Mouse (Mus musculus) gastrocnemius, postnatal 36 days (tissue): ENCODE measurements at regions not wholly inside any gene's neighbourhood (a gene's known extent, or its start where the extent isn't known, plus 50 kb on each side); places are given as distances from the start of the nearest gene placed in this dataset.

Experiments used
- DNase-seq, 2 experiments: peaks; one replicate each; pipeline ENCODE4 v3.0.0; 2022
- intact Hi-C: fragments of 180-260 bp; cut with DNase I; formaldehyde crosslinking; loops from one replicate; pipeline ENCODE4 v1.15.1; 2025

DNA sequence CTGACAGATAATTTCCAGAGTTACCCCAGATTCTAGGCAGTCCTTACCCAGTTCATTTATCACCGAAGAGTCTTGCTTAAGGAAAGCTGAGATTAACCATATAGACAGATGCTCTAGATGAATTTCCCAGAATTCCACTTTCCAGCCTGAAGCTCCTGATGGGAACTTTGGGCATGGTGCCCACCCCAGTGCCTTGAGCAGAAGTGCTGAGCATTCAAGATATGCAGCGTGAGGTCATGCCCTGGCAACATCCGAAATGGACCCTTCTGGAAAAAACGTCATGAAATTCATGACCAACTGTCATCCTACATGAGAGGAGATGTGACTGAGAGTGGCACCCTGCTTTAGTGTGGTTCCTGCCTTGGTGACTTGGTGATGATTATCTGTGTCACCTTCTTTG is 629.9 kb upstream of the Sall1 start:
- intact Hi-C loops: no loop called here
- DNase-seq: no peak

DNA sequence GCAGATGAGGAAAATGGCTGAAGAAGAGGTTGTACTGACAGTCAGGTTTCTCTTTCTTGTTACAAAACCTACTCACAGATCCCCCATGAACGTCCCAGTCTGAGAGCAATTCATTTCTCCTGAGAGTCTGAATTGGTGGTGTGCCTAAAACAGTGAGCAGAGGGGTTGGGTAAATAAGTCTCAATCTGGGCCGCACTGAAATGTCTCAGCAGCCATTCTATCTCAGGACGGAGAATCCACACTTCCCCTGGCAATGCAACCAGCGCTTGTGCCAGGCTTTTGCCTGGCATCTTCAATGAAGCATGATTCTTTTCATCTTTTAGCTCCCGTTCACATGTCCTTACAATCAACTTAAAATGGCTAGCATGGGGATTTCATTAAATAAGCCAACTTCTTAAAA is 628.7 kb upstream of the Sall1 start:
- no peak for DNase-seq
- intact Hi-C loops: no loop called here

DNA sequence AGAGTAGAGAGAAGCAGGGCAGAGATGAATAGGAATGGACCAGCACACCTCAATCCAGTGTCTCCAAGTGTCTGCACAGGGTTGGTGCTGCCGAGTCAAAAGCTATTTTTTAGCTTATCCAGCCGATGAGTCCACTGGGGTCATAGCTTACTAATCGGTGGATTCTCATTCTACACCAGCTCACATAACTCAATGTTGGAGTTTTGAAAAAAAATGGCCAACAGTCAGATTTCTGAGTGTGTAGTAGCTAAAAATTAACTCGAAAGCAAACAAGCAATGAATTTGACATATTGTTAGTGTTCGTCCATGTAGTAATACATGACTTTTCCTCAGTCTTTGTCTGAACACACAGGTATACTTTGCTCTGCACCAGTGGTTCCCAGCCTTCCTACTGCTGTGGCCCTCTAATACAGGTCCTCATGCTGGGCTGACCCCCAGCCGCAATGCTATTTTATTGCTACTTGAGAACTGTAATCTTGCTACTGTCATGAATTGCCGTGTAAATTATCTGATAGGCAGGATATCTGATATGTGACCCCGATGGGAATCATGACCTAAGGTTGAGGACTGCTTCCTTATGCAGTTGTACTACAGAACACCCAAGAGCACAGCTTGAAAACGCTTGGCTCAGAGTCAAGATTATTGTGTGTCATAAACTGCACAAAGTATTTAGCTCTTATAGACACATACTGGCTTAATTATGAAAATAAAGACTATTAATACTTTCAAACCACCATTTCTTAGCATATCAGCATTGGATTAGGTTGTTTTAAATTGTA is 621.1 kb upstream of the Sall1 start:
- DNase-seq: no peak
- intact Hi-C loops: no loop called here

DNA sequence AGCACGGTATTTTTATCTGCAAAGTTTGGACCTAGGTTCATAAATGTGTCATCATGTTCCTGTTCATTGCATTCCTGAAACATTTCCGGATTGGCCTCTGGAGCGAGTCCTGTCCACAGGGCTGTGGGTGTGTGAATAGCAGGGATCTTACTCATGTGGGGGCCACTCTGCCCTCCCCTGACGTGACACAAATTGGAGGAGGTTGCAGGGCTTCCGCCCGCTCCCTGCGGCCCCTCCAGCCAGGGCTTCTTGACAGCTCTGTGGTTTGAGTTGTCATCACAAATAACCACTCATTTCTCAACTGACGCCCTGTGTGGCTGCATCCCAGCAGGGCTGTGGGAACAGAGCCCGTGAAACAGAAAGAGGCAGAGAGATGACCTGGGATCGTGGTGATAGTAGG is 619.9 kb upstream of the Sall1 start:
- peak in 1 of 2 experiments; percentile 10 for DNase-seq

DNA sequence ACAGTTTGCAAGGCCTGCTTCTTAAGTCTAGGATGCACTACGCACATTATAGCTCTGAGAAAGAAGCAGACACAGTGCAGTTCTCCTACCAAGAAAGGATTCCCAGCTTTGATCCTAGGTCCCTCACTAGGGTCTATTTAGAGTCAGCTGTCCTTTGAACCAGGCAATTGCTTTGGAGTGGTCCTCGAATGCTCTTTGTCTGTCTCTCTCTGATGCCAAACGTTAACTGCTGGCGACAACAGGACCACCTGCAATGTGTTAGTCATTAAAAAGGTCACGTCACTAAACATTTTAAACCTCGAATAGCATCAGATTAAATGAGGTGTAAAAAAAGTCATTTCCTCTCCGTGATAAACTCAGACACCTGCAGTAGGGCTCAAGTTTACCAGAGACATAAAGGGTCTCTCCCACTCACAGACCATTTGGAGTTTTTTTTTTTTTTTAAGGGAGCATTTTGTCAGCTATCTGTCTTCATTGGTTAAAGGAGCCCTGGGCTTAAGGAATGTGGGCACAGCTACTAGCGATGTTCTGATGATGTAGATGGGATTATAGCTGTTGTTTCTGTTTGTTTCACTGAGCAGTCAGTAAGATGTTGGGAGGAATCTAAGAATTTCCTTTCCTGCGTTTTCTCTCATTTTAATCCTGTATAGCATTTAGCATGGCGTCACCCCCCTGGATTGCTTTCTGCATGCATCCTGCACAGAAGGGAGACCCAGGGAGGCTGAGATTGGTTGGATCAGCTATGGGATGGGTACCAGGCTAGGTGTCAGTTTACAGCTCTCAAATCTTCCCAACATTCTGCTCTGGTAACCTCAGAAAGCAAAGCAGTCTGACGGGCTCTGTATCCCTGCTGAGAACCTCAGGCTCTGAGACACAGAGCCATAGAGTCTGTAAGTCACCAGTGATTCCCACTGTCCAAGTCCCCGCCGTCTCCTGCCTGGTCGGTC is 615.3 kb upstream of the Sall1 start:
- intact Hi-C loops: no loop called here
- DNase-seq: no peak

More for the DNA sequence above, 619.9 kb upstream of the Sall1 start:
- intact Hi-C loops: no loop called here

DNA sequence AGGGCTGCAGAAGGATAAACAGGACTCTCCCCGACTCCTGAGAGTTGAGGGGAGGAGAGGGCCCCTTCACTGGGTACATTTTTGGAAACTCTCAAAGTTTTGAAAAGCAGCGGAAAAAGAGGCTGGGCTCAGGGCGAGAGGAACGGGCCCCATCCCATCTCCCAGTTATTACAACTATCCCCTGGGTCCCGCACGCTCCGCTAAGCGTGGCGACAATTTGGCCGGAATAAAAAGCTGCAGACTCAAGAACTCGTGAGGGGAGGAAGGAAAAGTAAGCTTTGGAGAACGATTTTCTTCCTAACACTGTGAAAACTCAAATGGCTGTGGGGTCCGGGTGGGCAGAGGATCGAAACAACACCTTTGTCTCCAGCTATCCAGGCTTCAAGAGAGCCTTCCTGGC is 611.4 kb upstream of the Sall1 start:
- no peak for DNase-seq
- intact Hi-C loops: no loop called here

DNA sequence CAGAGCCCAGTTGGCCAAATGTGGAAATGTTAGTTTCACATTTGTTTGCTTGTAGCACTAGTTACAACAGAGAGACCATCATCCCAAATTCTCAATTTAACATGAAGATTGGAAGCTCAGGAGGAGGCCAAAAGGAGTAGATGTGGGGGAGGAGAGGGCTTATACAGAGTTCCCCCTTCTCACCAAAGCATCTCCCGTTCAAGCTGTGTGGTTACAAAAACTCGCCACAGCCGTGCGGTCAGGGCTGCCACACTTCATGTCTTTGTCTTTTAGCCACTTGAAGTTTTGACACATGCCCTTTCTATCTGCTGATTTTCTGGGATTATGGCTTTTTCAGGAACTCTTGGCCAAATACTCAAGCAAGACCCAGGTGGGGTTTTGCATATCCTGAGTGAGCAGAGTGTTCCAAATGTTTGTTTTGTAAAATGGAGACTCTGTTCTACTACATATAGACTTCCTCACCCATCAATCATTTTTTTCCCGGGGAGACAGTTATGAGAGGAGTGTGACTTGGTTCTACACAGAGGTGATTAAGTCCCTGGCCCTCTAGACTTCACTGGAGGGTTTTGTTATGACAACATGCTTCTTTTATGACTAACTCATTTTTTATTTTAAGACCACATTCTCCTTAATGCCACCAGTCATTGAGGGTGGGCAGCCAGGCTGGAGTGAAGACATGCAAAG is 605.4 kb upstream of the Sall1 start:
- intact Hi-C loops: no loop called here
- no peak for DNase-seq

DNA sequence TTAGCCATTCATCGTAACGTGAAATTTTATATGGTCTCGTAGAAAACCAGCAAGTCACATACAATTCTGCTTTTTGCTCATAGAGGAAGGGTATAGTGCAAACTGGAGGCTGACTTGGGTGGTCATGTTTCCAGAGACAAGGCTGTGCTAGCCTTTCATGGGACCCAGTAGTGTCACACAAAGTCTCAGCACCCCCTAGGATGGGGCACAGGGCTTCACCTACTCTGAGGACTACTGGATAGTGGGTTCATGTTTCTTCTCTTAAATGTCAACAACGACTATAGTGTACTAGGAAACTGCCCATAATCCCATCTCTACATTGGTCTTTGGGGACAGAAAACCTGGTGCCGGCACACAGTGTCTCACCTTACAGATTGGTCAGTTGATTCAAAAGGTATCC is 603.0 kb upstream of the Sall1 start:
- DNase-seq: no peak
- intact Hi-C loops: no loop called here

DNA sequence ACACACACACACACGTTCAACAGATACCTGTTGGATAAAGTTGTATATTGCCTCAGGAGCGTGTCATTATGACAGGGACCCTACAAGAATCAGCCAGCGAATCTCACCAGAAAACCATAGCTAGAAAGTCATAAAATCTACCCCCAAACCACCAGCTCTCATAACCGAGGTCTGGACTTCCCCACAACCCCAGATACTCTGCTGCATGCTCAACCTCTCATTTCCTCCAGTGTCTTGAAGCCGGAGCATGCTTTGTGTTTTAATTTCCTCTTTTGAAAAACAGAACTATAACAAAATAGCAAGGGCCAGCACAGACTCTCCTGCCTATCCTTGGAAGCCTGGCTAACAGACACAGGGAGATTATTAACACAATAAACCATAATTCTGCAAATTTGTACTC is 597.4 kb upstream of the Sall1 start:
- DNase-seq: no peak
- intact Hi-C loops: no loop called here

DNA sequence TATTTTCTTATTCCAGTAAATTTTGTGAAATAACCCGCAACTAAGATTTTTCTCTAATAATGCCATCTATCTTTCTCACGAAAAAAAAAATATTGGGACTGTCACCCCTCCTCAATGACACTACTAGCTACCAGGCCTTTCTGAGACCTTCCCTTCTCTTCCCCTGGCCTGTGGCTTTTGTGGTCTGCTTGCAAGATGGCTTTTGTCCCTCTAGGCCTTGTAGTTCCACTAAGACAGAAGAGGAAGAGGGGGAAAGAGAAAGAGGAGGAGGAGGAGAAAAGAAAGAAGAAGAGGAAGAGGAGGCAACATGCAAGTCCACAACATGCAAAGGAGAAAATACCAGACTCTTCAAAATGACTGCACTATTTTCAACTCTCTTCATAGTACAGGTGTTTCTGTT is 590.9 kb upstream of the Sall1 start:
- intact Hi-C loops: no loop called here

DNA sequence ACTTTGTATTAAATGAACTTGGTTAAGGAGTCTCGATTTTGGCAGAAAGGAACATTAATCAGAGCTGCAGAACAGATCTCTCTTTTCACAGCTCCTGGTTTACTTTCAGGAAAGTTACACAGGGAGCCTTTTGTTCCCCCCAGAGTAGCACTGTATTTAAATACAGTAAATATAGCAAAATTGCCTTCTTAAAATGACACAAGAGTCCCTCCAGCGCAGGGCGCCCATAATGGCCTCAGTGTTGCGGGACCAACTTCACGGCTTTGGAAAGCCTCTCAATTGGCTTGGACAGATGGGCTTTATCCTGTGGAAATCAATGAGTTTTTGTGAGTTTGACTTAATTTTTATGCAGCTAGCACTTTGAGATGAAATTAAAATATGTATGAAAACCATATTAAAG is 588.3 kb upstream of the Sall1 start:
- intact Hi-C loops: no loop called here
- DNase-seq: no peak

More for the DNA sequence above, 590.9 kb upstream of the Sall1 start:
- DNase-seq: no peak

DNA sequence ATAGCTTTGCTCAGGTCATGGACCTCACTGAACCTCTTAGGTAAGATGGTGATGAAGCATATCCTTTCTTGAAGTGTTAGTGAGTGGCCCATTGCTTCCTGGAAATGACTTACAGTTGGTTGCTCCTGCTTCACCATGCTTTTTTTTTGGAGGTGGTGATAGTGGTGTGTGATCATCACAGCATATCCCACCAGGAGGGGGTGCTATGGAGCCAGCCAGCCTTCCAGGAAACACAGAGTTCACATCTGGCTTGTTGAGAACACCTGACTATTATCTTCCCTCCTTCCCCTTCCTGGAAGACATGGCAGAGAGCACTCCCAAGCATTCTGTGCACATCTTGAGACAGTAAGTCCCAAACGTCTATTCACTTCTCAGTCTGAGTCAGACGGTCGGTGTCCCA is 586.6 kb upstream of the Sall1 start:
- no peak for DNase-seq
- intact Hi-C loops: no loop called here

DNA sequence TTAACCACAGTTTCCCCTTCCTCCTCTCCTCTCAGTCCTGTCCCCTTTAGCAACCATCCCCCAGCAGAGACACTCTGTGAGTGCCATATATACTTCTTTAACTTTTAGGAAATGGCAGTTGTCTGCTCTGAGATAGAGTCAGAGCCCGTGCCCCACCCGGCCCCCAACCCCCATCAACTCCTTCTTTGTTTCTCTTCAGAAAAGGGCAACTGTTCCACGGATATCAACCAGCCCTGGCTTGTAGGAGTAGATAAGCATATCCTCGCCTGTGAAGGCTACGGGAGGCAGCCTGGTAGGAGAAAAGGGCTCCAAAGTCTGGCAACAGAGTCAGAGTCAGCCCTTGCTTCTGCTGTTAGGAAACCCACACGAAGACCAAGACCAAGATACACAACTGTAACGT is 574.1 kb upstream of the Sall1 start:
- DNase-seq: no peak
- intact Hi-C loops: no loop called here

DNA sequence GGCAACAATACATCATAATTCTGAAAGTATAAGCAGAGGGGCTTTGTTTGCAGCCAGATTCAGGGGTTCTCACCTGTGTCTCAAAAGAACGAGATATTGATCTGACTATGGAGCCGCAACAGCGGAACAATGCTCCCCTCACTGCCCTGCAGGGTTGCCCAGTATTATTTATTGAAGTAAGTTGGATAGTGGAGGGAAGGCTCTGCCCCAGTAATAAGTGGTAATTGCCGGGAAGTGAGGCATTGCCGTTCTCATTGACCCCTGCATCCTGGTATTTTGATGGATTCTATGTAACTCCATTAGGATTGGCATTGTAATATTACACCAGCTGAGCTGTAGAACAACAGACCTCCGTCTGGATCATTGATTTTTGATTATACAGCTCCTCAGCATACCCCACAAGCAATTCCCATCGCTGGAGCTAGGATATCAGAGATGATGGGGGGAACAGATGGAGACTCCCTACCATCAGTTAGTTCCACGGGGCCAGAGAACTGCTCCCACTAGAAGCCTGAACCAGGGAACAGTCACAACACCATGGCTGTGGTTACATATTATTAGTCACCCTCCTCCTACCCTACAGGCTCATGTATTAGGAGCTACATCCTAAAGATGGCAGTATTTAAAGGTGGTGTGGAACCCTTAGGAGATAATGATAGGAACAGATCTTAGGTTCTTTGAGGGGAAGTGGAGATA is 572.0 kb upstream of the Sall1 start:
- no peak for DNase-seq

DNA sequence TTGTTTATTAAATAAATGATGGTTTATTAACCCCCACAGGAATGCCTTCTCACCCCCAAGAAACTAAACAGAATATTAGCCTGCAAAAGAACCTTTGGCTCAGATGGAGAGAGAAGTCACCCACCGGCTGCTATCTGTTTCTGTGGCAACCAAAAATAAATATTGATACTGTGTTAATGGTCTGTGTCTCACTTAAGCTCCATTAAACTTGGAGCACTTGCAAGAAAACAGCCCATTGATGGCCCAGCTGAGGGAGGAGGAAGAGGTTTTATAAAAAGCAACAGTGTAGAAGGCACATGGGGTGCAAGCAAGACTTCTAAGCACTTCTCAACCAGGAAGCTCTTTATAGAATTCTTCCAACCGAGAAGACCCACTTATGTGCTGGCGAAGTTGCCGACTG is 565.1 kb upstream of the Sall1 start:
- intact Hi-C loops: no loop called here
- DNase-seq: no peak

More for the DNA sequence above, 572.0 kb upstream of the Sall1 start:
- intact Hi-C loops: no loop called here

DNA sequence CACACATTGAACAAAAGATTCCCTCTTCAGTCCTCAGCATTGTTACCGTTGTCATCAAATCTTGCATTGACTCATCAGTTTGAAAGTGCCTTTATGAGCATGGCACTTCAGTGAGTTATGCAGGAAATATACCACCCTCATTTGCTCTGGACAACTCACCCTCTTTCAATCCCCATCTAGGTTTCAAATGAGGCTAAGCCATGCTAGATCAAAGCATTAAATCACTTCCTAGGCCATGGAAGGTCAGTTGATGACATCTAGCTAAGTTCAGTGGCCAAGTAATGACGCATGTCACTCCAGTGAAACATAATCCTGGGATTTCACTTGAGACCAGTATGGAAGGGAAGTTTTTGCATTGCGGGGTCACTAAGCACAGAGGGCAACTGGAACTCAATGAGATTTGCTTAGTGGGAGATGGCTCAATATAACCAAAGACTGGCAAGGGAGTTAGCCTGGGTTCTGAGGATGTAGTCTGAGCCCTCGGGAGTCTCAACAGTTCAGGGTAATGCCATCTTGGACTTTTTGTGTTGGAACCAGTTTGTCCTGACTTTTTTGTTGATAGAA is 562.0 kb upstream of the Sall1 start:
- no peak for DNase-seq
- intact Hi-C loops: no loop called here

DNA sequence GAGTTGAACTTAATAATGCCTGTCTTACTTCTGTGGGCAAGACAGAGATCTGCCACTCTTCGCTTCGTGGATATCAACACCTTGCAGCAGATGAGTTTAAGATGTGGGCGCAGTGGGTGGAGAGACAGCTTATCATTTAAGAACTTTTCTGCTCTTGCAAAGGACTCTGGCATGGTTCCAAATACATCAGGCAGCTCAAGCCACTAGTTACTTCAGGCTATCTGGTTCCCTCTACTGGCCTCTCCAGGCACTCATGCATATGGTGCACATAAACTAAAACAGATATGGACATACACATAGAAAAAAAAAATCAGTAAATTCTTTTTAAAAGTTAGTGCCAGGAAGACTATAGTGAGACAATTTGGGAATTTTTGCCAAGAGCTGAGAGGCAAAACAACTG is 560.5 kb upstream of the Sall1 start:
- no peak for DNase-seq
- intact Hi-C loops: no loop called here

DNA sequence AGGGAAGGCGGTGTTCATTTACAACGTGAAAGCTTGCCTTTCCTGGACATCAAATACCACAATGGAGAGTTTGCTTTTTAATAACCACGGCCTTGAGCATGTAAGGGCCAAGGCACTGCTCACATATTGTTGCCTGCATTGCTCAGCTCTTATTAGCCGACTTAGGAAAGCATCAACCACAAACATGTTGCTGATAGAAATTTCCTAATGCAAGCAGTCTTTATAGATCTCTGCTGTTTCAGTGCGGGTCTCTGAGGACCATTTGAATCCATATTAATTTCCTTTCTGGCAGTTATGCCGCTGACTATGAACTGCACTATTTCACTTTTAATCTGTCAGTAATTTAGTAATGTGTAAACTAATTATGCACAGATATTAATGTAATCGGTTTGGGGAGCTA is 552.4 kb upstream of the Sall1 start:
- intact Hi-C loops: no loop called here
- DNase-seq: no peak

DNA sequence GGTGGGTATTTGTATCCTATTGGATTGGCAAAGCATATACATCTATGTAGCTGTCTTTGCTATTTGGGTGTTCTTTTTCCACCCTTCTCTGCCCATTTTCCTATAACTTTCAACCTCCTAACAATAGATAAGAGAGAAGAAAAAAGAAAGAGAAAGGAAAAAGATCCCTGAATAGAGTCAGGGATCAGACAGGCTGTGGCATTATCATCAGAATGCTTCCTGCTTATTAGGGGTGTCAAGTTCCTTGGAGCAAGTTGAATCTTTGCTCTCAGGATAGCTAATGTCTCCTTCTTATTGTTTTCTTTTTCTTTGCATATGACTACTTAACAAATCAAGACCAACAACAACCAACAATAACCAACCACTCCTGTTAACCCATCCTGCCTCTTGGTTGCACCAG is 539.1 kb upstream of the Sall1 start:
- no peak for DNase-seq
- intact Hi-C loops: no loop called here

DNA sequence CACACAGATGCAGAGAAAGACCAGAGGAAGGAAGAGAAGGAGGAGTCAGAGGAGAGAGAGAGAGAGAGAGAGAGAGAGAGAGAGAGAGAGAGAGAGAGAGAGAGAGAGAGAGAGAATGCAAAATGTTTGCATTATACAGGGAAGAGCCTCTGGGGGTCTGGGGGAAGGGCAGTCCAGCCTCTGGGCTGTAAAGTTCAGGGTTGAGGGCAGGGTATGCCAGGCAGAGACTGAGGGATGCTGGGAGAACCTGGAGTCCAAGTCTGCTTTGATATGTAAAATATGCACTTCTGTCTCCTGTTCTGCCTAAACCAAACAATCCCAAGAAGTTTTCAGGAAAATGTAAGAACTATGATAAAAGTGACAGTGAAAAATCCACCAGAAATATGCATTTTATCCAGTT is 538.6 kb upstream of the Sall1 start:
- no peak for DNase-seq
- intact Hi-C loops: no loop called here
